Mouse (Mus musculus): ENCODE results near the gene Dnase1l3.

The Dnase1l3 gene

GRCm38 (mm10) chr14:7994271-7994767, at the start of gene Dnase1l3:
Gene Dnase1l3, minus strand, starts transcription at chr14:7994573.
- DNase-seq (ENCODE audit: low read depth) = peak; percentile 76

- DNase-seq (ENCODE audit: low read depth) = no peak
Observed at GRCm38 (mm10) chr14:8042577-8042976, 48.2 kb upstream of the Dnase1l3 start.

DNA sequence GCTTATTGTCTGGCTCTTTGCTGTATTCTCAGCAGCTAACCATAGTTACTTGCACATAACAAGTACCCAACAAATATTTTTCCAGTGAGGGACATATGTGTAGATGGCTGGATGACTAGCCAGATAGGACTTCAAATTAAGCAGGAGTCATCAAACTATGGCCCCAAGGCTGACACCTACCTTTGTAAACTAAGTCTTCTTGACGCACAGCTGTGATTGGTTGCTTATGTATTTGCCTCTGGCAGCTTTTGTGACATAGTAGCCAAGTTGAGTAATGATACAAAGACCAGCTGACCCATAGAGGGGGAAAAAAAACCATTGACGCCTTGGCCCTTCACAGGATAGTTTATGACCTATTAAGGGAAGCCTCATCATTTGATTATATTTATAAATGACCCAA, 47.7 kb upstream of the Dnase1l3 start:
- DNase-seq (ENCODE audit: low read depth) = no peak

GRCm38 (mm10) chr14:8040911-8041678, 46.7 kb upstream of the Dnase1l3 start:
- no peak for DNase-seq (ENCODE audit: low read depth)

DNA sequence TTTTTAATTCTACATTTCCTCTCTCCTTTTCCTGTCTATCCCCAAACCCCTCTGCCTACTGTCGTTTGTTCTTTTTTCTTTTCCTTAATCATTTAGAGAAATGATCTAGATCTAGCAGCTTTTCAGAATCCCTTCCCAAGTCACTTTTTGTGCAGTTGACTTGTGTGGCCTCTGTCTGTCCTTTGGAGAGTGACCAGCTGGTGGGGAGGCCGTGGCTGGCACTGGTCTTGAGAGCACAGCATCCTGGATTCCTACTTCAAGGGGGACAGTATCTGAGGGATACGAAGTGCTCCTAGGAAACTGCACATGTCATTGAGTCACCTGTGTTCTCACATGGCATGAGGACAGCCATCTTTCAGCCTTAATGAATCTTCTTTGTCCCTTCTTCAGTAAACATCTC, 45.8 kb upstream of the Dnase1l3 start:
- no peak for DNase-seq (ENCODE audit: low read depth)

DNA sequence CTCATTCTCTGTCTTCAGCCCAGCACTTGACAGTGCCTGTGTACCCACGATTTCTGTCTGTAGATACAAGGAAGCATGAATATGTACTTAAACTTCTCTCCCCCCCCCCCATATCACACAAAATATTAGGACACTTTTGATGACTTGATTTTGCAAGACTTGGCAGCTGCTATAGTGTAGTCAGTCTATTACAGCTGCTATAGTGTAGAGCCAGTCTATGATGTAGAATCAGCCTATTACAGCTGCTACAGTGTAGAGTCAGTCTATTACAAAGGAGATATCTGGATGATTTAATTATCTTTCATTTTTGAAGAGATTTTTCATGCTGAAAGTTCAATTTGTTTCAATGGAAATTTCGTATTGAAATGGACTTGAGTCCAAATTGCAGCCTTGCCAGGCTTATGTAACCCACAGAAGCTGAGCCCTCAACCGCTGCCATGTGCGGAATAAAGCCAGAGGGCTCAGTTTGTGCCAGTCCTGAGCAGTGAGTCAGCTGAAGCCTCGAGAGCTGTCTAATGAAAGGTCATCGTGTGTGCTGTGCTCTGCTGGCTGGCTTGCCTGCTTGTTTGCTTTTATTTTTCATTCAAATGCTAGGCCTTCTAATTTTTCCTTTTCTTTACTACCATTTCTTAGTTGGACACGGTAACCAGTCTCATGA, 44.5 kb upstream of the Dnase1l3 start:
- DNase-seq (ENCODE audit: low read depth) = peak; percentile 47

DNA sequence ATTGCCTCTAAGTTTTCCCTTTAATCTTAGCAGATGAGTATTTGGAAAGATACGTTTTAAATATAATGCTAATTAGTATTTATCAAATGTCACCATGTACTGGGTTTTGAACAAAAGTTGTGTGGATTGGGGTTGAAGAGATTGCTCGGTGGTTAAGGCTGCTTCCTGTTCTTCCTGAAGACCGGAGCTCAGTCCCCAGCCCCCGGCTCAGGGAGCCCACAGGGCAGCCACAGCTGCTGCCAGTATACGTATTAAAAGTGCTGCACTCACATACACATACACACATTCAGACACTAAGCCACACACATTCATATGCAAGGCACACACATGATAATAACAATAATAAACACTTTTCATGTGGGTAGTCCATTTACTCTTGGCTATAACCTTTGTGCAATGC, 43.8 kb upstream of the Dnase1l3 start:
- DNase-seq (ENCODE audit: low read depth) = peak; percentile 45

- DNase-seq (ENCODE audit: low read depth) = no peak
Observed at GRCm38 (mm10) chr14:8036406-8036805, 42.0 kb upstream of the Dnase1l3 start.

DNA sequence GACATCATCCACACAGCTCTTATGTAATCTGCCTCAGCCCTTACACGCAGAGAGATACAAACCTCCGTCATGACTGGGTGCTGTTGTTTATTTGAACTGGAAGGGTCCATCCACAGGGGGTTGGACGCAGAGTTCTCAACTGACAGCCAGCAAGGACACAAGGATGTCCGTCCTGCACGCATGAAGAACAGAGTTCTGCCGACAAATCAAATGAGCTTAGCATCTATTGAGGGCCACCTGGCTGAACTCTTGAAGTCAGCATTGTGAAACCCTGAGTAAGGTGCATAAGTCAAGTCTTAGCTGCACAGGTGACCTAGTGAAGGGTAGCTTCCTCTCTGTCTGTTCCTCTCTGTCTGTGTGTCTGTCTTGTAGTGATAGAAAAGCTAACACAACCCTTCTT, 41.6 kb upstream of the Dnase1l3 start:
- no peak for DNase-seq (ENCODE audit: low read depth)

DNA sequence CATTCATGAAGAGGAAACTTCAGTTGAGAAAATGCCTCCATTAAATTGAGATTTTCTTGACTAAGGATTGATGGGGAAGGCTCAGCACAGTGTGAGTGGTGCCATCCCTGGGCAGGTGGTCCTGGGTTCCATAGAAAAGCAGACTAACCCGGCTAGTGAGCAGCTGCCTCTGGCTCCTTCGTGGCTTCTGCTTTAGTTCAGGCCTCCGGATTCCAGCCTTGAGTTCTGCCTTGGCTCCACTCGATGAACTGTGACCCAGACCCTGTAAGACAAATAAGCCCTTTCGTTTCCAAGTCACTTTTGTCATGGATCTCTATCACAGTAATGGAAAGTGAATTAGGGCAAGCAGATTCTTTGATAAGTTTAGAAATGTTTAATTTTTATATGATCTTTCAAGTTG, 40.2 kb upstream of the Dnase1l3 start:
- DNase-seq (ENCODE audit: low read depth) = no peak

- peak; percentile 23 for DNase-seq (ENCODE audit: low read depth)
Observed at GRCm38 (mm10) chr14:8032087-8032944, 37.9 kb upstream of the Dnase1l3 start.

DNA sequence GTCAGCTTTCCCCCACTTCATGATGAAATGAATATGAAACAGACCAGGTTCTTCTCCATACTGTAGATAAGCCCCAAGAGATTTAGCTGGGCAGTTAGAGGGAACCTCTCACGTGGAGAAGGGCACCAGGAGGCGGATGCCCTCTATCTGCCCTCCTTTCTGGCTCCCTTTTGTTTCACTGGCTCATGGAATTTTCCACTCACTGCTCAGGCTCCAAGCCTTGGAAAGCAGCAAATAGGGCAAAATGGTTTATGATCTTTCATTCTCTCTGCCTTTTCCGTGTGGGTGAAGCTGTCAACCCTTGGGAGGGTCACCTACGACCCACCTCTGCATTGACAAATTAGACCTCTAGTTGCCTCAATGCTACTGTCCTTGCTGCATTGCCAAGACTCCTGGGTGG, 36.2 kb upstream of the Dnase1l3 start:
- no peak for DNase-seq (ENCODE audit: low read depth)

GRCm38 (mm10) chr14:8029752-8030151, 35.4 kb upstream of the Dnase1l3 start:
- DNase-seq (ENCODE audit: low read depth) = no peak

DNA sequence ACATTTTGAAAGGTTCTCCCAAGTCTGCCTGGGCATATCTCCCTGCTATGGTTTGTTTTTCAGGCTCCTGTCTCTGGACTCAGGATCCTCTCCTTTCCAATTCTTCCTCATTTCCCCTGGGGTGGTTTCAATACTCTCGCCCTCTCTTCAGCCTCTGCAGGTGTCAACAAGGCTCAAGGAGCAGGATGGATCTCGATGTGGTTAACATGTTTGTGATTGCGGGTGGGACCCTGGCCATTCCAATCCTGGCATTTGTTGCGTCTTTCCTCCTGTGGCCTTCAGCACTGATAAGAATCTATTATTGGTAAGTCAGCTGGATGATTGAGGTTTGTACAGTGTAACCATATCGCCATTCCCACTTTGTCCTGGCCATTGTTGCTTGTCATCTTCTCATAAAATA, 33.7 kb upstream of the Dnase1l3 start:
- no peak for DNase-seq (ENCODE audit: low read depth)

DNA sequence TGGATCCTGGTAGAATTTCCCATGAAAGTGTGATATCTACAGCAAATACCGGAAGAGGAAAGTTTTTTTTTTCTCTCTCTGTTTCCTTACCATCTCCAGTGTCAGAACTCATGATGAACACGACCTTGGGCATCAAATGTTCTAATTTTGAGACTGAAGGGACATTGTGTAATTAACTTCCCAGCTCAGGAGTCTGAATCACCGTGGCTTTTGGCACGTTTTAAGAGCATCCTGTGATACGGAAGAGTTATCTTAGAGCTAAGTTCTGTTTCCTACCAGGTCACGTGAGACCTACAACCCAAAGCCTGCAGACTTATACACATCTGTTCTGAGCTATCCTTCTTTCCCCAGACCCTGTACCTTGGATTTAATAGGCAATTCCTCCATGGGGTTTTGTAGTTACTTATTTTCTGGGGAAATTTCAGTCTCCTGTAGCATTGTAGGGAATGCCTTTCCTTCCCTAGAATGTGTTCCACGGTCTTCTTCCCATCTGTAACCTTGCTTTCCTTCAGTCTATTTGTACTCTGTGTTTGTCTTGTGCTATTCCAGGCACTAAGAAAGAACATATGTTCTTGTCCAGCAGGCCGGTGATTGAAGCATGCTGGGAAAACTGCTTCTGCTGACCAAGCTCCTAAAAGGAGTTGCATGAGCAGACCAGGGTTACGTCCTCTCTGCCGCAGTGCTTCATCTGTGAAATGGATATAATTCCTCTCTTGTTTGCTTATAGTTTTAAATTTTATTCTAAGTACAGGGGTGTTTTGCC, 32.6 kb upstream of the Dnase1l3 start:
- DNase-seq (ENCODE audit: low read depth) = peak; percentile 91

- DNase-seq (ENCODE audit: low read depth) = no peak
Observed at GRCm38 (mm10) chr14:8024936-8025335, 30.6 kb upstream of the Dnase1l3 start.

GRCm38 (mm10) chr14:8024469-8024868, 30.1 kb upstream of the Dnase1l3 start:
- no peak for DNase-seq (ENCODE audit: low read depth)

DNA sequence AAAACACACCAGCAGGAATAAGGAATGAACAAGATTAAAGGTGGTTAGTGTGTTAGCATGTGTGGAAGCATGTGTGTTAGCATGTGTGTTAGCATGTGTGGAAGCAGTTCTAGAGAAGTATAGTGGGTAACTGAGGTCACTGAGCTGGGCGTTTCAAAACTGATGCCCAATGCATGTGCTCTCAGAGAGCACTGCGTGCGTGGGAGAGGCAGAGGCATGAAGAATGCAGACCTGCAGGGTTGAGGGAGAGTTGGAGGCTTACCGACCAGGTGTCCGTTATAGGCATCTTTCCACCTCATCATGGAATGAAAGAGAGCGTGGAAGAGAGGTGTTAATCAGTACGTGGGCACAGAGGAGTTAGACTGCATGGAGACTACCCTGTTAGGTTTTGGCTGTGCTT, 26.2 kb upstream of the Dnase1l3 start:
- no peak for DNase-seq (ENCODE audit: low read depth)

GRCm38 (mm10) chr14:8020011-8020410, 25.6 kb upstream of the Dnase1l3 start:
- DNase-seq (ENCODE audit: low read depth) = no peak

DNA sequence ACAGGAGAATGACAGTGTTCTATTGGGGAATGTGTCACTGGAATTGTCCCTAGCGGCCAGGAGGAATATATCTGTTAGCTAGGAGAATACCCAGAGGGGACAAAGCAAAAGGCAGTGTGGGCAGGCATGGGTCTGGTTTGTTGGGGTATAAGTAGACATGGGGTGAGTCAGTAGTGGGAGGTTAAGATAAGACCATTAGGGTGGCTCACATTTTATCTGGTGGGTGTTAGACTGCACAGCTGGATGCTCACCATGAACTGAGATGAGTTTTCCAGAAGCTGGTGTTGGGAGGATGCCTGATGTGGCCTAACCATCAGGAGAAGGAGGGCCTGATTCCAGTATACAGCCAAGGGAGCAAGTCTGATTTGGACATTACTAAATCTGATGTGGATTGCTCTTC, 22.6 kb upstream of the Dnase1l3 start:
- no peak for DNase-seq (ENCODE audit: low read depth)

GRCm38 (mm10) chr14:8016276-8016675, 21.9 kb upstream of the Dnase1l3 start:
- DNase-seq (ENCODE audit: low read depth) = peak; percentile 36

- no peak for DNase-seq (ENCODE audit: low read depth)
Observed at GRCm38 (mm10) chr14:8015756-8016155, 21.4 kb upstream of the Dnase1l3 start.

Measured in 416B (cell line).